Mouse (Mus musculus) lung, adult 2 months (tissue): ENCODE measurements at regions not wholly inside any gene's neighbourhood (a gene's known extent, or its start where the extent isn't known, plus 50 kb on each side); places are given as distances from the start of the nearest gene placed in this dataset.

Experiments used
- DNase-seq: peaks from one replicate; pipeline ENCODE4 v3.0.0; 2022
- H3K4me1 ChIP-seq: fragments of 200-500 bp; 2 replicates; pipeline ENCODE4 v1.6.1; 2011; ENCODE audit warnings: low read length; ENCODE audit not compliant: control insufficient read depth, insufficient read depth
- H3K4me3 ChIP-seq: fragments of 200-500 bp; replicated peaks from 2 replicates; pipeline ENCODE3; 2011; ENCODE audit warnings: low read depth, mild to moderate bottlenecking, control low read depth, low read length; ENCODE audit errors: extremely low read depth
- CTCF ChIP-seq: fragments of 200-500 bp; IDR thresholded peaks from 2 replicates; pipeline ENCODE4 v1.5.1; 2011; ENCODE audit warnings: mild to moderate bottlenecking, low read length, control low read depth; ENCODE audit not compliant: insufficient read depth
- POLR2A ChIP-seq: fragments of 200-500 bp; IDR thresholded peaks from 2 replicates; pipeline ENCODE4 v1.6.1; 2011; ENCODE audit warnings: low read depth, mild to moderate bottlenecking, control low read depth, low read length, borderline replicate concordance; ENCODE audit errors: extremely low read depth
- WGBS: fragments of 180-500 bp; shearing (Covaris S2); methylation state at CpG from one replicate; pipeline ENCODE4 v1.1.7; 2018; 5-methylcytosine and 5-hydroxymethylcytosine counted together

- 36% methylated on average over 13 of the region's 13 CpGs for WGBS
- no peaks in the 10 kb centered on the region for H3K4me1 ChIP-seq
- H3K4me3 ChIP-seq = no peak overlapping the region
- no peak for TF ChIP-seq CTCF
- TF ChIP-seq POLR2A = no peak
- DNase-seq = no peak
These were observed 296.6 kb downstream of the Arl4a start for GRCm38 (mm10) chr12:39741051-39741847.

- 81% methylated on average over 3 of the region's 3 CpGs for WGBS
- TF ChIP-seq CTCF (no peak), POLR2A (no peak)
- no peak for DNase-seq
- no peaks in the 10 kb centered on the region for H3K4me1 ChIP-seq
- no peak overlapping the region for H3K4me3 ChIP-seq
These were observed 300.9 kb downstream of the Arl4a start for GRCm38 (mm10) chr12:39736966-39737365.

GRCm38 (mm10) chr12:39736097-39736920 lies 301.5 kb downstream of the Arl4a start:
- Histone ChIP-seq H3K4me3 (no peak overlapping the region), H3K4me1 (no peaks in the 10 kb centered on the region)
- no peak for DNase-seq
- TF ChIP-seq POLR2A (no peak), CTCF (no peak)
- 59% methylated on average over 9 of the region's 9 CpGs for WGBS

GRCm38 (mm10) chr12:39734176-39734575 lies 303.6 kb downstream of the Arl4a start:
- no peaks in the 10 kb centered on the region for H3K4me1 ChIP-seq
- TF ChIP-seq CTCF (no peak), POLR2A (no peak)
- DNase-seq = no peak
- H3K4me3 ChIP-seq = no peak overlapping the region
- WGBS = 40% methylated on average over 2 of the region's 2 CpGs

- H3K4me3 ChIP-seq = no peak overlapping the region
- no peak for TF ChIP-seq POLR2A
- no peak for TF ChIP-seq CTCF
- DNase-seq = no peak
- no peaks in the 10 kb centered on the region for H3K4me1 ChIP-seq
- 64% methylated on average over 3 of the region's 3 CpGs for WGBS
These were observed 306.6 kb downstream of the Arl4a start for GRCm38 (mm10) chr12:39731177-39731576.

GRCm38 (mm10) chr12:39729255-39729654 lies 308.6 kb downstream of the Arl4a start:
- Histone ChIP-seq H3K4me3 (no peak overlapping the region), H3K4me1 (no peaks in the 10 kb centered on the region)
- no peak for TF ChIP-seq POLR2A
- no peak for TF ChIP-seq CTCF
- WGBS = 79% methylated on average over 2 of the region's 2 CpGs
- DNase-seq = no peak

GRCm38 (mm10) chr12:39724172-39724571 lies 313.7 kb downstream of the Arl4a start:
- WGBS = 75% methylated on average over 2 of the region's 2 CpGs
- Histone ChIP-seq H3K4me1 (no peaks in the 10 kb centered on the region), H3K4me3 (no peak overlapping the region)
- TF ChIP-seq CTCF (no peak), POLR2A (no peak)
- DNase-seq = no peak

- 55% methylated on average over 4 of the region's 4 CpGs for WGBS
- DNase-seq = no peak
- TF ChIP-seq CTCF = no peak
- no peaks in the 10 kb centered on the region for H3K4me1 ChIP-seq
- H3K4me3 ChIP-seq = no peak overlapping the region
These were observed 322.7 kb downstream of the Arl4a start for GRCm38 (mm10) chr12:39715120-39715519.

GRCm38 (mm10) chr12:39714169-39714794 lies 323.5 kb downstream of the Arl4a start:
- TF ChIP-seq POLR2A (no peak), CTCF (no peak)
- no peaks in the 10 kb centered on the region for H3K4me1 ChIP-seq
- no peak for DNase-seq
- 81% methylated on average over 2 of the region's 2 CpGs for WGBS
- H3K4me3 ChIP-seq = no peak overlapping the region
